Mouse (Mus musculus) layer of hippocampus, adult 2 months (tissue): Measurements from ENCODE around the gene H2al1b. TPM values are rescaled to one million over a fixed set of nuclear protein-coding genes. Genes with fewer than 3 reads are reported as not detected.
A peak's percentile ranks its signal among the peaks of the same experiment; 100 is the strongest.
"Not testable (repeated sequence)": the region's sequence is repeated elsewhere in the genome, so short reads cannot be mapped to it uniquely, and the experiment has no call there.

Experiments used
- DNase-seq, 2 experiments: peaks; one replicate each; pipeline ENCODE4 v3.0.0; 2022; ENCODE audit warnings: low spot score in 2 of 2
- H3K27ac ChIP-seq: fragments of 200-600 bp; 2 replicates; pipeline ENCODE4 v1.8.1; 2022
- H3K4me3 ChIP-seq: fragments of 200-600 bp; 2 replicates; pipeline ENCODE4 v1.8.1; 2022; ENCODE audit warnings: mild to moderate bottlenecking
- CTCF ChIP-seq: fragments of 200-600 bp; conservative IDR thresholded peaks from 2 replicates; pipeline ENCODE4 v1.8.1; 2022; ENCODE audit warnings: antibody characterized with exemption, mild to moderate bottlenecking, moderate library complexity
- total RNA-seq, 2 experiments: library from RNA; stranded (reverse); gene quantifications; 2 replicates each; pipeline ENCODE4 v1.2.3; 2021

Gene H2al1b
- total RNA-seq, 2 experiments from 2014 or later, result not detected

DNA sequence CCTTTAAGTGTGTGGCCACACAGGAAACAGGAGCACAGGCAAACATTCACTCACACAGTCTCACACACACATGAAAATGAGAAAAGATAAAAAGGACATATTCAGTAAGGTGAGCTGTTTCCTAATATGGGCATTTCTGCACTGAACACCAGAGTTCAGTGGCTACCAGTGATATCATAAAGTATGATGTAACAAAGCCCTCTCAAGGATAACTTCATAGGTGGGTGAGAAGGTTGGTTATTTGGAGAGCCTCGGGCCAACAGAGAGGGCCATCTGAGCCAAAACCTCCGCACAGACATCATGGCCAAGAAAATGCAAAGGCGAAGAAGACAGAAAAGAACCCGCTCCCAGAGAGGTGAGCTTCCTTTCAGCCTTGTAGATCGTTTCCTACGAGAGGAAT is 19.0 kb downstream of the H2al1b start, which contains the start of gene H2al1h:
Gene H2al1h, plus strand, starts transcription at position 301 of the 400 bp plus-strand sequence.
- not testable (repeated sequence) for H3K4me3 ChIP-seq, DNase-seq, H3K27ac ChIP-seq

DNA sequence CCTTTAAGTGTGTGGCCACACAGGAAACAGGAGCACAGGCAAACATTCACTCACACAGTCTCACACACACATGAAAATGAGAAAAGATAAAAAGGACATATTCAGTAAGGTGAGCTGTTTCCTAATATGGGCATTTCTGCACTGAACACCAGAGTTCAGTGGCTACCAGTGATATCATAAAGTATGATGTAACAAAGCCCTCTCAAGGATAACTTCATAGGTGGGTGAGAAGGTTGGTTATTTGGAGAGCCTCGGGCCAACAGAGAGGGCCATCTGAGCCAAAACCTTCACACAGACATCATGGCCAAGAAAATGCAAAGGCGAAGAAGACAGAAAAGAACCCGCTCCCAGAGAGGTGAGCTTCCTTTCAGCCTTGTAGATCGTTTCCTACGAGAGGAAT is 22.1 kb downstream of the H2al1b start, which contains the start of gene H2al1i:
Gene H2al1i, plus strand, starts transcription at position 301 of the 400 bp plus-strand sequence.
- not testable (repeated sequence) for DNase-seq, H3K27ac ChIP-seq, H3K4me3 ChIP-seq

DNA sequence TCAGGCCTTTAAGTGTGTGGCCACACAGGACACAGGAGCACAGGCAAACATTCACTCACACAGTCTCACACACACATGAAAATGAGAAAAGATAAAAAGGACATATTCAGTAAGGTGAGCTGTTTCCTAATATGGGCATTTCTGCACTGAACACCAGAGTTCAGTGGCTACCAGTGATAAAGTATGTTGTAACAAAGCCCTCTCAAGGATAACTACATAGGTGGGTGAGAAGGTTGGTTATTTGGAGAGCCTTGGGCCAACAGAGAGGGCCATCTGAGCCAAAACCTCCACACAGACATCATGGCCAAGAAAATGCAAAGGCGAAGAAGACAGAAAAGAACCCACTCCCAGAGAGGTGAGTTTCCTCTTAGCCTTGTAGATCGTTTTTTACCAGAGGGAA is 25.3 kb downstream of the H2al1b start, which contains the start of gene H2al1j:
Gene H2al1j, plus strand, starts transcription at position 301 of the 400 bp plus-strand sequence.
- H3K27ac ChIP-seq, DNase-seq, H3K4me3 ChIP-seq: not testable (repeated sequence)

- Histone ChIP-seq H3K27ac (peak overlapping the region; percentile 72), H3K4me3 (no peak overlapping the region)
- peak in 1 of 2 experiments; percentile 8 for DNase-seq
- no peak for TF ChIP-seq CTCF
These were observed 43.5 kb downstream of the H2al1b start for GRCm38 (mm10) chrX:11345762-11346161.

GRCm38 (mm10) chrX:11346756-11347155 is 44.5 kb downstream of the H2al1b start:
- Histone ChIP-seq H3K4me3 (no peak overlapping the region), H3K27ac (peak overlapping the region; percentile 43; the same call in 1 of the 2 replicates)
- no peak for TF ChIP-seq CTCF
- DNase-seq, result no peak

Other genes starting within 250 kb of the H2al1b start
- not detected for gene H2al1a, start 3.2 kb upstream of the H2al1b start, total RNA-seq
- gene H2al1c, start 3.2 kb downstream of the H2al1b start, total RNA-seq, result not detected
- gene H2al1d, start 6.4 kb downstream of the H2al1b start, total RNA-seq, result not detected
- not detected for gene H2al1e, start 9.5 kb downstream of the H2al1b start, total RNA-seq
- gene H2al1f, start 12.7 kb downstream of the H2al1b start, total RNA-seq, result not detected
- not detected for gene H2al1g, start 15.8 kb downstream of the H2al1b start, total RNA-seq
- gene H2al1h, start 19.1 kb downstream of the H2al1b start, total RNA-seq, result not detected
- gene H2al1i, start 22.2 kb downstream of the H2al1b start, total RNA-seq, result not detected
- not detected for gene H2al1j, start 25.4 kb downstream of the H2al1b start, total RNA-seq